Mouse (Mus musculus) c-Kit-positive CD71-negative TER-119-negative erythroid progenitor cells, embryonic 14.5 days (primary cell): ENCODE data around the gene Olfr481.

Source experiments
- DNase-seq: peaks from one replicate; pipeline ENCODE4 v3.0.0-alpha.2; 2013; ENCODE audit warnings: low read depth

The Olfr481 gene

DNA sequence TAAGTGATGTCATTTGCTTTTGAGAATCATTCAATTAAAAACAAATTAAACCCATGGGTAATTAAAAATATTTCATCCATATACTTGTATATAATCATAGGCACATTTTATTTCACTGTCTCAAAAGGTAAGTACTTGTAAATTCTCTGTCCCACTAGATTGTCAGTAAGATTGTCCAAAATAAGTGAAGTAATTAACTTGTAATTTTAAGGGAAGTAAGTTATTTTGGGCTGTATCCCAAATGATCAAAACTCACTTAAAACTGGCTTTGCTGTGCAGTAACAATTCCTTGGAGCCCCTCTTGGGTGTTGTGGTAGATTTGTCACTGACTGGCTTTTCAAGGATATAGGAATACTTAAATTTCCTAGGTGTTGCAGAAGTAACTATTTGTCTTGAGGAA, at the start of gene Olfr481:
Olfr481 (plus strand) TSS at position 301 of the 400 bp plus-strand sequence.
- DNase-seq = no peak

GRCm38 (mm10) chr7:108033889-108034288, 45.8 kb upstream of the Olfr481 start, which contains the start of gene Olfr478:
Gene Olfr478, minus strand, starts transcription at chr7:108033989.
- DNase-seq = no peak

- DNase-seq = no peak
Measured at GRCm38 (mm10) chr7:108050393-108050792, 29.3 kb upstream of the Olfr481 start, which contains the start of gene Olfr479. Gene Olfr479, plus strand, starts transcription at chr7:108050693.

DNA sequence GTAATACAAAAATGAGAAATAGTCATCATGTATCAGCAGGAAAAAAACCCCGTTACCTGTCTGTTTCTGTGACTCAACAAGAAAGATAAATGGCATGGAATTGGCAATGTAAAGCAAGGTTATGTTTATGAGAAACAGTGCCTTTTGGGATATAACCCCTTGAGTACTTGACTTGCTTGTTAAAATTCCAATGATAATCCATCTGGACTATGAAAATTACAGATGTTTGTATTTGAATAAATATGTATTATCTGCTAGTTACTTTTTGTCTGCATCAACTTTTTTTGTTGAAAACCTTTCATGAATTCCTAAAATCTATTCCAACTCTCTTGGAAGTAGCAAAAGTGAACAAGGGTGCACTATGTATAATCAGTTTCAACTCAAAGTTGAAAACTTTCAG, 12.4 kb upstream of the Olfr481 start, which contains the start of gene Olfr480:
Olfr480 (minus strand) TSS at position 101 of the 400 bp plus-strand sequence.
- no peak for DNase-seq

DNA sequence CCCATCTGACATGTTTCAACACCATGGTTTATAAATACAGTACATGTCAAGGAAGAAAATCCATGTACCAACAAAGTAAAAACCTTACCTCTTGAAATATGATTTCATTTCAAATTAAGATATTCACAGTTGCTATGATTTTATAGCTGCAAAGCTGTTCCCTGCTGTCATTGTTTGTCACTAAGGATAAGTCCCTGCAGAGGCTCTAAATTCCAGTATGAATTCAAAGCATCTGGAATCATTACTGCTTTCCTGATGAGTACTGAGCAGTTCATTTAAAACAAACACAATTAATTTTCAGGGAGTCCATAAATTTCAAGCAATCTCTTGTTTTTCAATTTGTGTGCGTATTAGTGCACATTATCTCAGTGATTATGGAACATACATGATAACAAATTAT, 17.8 kb downstream of the Olfr481 start, which contains the start of gene Olfr482:
Olfr482 (minus strand) TSS at position 101 of the 400 bp plus-strand sequence.
- DNase-seq = no peak

GRCm38 (mm10) chr7:108100549-108100948, 20.9 kb downstream of the Olfr481 start, which contains the start of gene Olfr483:
Gene Olfr483, plus strand, starts transcription at chr7:108100849.
- no peak for DNase-seq

DNA sequence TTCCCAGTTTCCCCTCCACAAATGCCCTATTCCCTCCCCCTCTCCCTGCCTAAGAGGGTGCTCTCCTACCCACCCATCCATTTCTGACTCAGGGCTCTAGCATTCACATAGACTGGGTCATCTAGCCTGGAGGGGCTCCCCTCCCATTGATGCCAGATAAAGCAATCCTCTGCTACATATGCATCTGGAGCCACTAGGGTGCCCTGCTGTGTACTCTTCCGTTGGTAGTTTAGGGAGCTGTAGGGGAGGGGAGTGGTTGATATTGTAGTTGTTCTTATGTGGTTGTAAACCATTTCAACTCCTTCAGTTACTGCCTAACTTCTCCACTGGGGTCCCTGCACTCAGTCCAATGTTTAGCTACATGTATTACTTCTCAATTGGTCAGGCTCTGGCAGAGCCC, 41.0 kb downstream of the Olfr481 start:
- no peak for DNase-seq

DNA sequence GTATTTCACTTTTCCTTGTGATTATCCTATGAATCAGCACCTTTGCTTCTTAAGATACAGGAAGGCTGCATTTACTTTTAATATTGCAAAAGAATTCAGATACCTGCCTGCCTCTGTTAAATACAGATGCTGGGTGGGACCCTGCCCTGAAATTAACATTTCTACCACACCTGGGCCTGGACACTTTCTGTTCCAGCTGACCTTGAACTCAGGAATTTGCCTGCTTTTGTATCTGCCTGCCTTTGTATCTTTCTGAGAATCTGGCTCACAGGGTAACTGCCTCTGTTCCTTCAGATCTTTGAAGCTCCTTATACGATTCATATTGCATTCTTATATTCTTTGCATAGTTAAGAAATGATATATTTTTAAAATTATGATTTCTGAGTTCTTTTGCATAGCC, 41.8 kb downstream of the Olfr481 start:
- no peak for DNase-seq

DNA sequence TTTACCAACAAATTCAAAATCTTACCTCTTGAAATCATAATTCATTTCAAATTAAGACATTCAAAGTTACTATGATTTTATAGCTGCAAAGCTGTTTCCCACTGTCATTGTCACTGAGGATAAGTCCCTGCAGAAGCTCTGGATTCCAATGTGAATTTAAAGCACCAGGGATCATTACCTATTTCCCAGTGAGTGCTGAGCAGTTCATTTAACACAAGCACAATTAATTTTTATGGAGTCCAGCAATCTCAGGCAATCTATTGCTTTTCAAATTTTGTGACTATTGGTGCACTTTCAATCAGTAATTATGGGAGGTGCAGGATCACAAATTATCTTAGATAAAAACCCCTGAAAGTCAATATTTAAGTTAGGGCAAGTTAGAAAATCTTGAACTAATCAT, 47.7 kb downstream of the Olfr481 start, which contains the start of gene Olfr484:
Olfr484 (minus strand) TSS at position 101 of the 400 bp plus-strand sequence.
- no peak for DNase-seq
